Mouse (Mus musculus): ENCODE data around the gene Ms4a6c.
"Not testable (repeated sequence)": the region's sequence is repeated elsewhere in the genome, so short reads cannot be mapped to it uniquely, and the experiment has no call there.

Ms4a6c gene

GRCm38 (mm10) chr19:11501326-11501725, 32.2 kb downstream of the Ms4a6c start:
- no peak for DNase-seq (ENCODE audit: low read depth, low spot score)

- no peak for DNase-seq (ENCODE audit: low read depth, low spot score)
Measured at GRCm38 (mm10) chr19:11504857-11505256, 35.7 kb downstream of the Ms4a6c start.

- no peak for DNase-seq (ENCODE audit: low read depth, low spot score)
Measured at GRCm38 (mm10) chr19:11513458-11513857, 44.3 kb downstream of the Ms4a6c start.

GRCm38 (mm10) chr19:11516246-11516645, 47.1 kb downstream of the Ms4a6c start, which contains the start of gene Ms4a6b:
Ms4a6b (plus strand) TSS chr19:11516512.
- no peak for DNase-seq (ENCODE audit: low read depth, low spot score)

GRCm38 (mm10) chr19:11516845-11517244, 47.7 kb downstream of the Ms4a6c start:
- DNase-seq (ENCODE audit: low read depth, low spot score): no peak

GRCm38 (mm10) chr19:11517373-11517772, 48.2 kb downstream of the Ms4a6c start:
- DNase-seq (ENCODE audit: low read depth, low spot score): not testable (repeated sequence)

GRCm38 (mm10) chr19:11518356-11518755, 49.2 kb downstream of the Ms4a6c start:
- DNase-seq (ENCODE audit: low read depth, low spot score): not testable (repeated sequence)

- DNase-seq (ENCODE audit: low read depth, low spot score): no peak
Measured at GRCm38 (mm10) chr19:11520146-11520545, 51.0 kb downstream of the Ms4a6c start.

Data from embryo, embryonic 11.5 days (tissue).